Mouse (Mus musculus): Measurements from ENCODE around the gene Abhd6. TPM values are rescaled to one million over a fixed set of nuclear protein-coding genes. Genes with fewer than 3 reads are reported as not detected.

Gene Abhd6
- total and polyA plus RNA-seq, 3 experiments: not detected

GRCm38 (mm10) chr14:8063835-8064785 is 61.4 kb downstream of the Abhd6 start (continued):
- TF ChIP-seq SMC3 (IDR thresholded peaks at IDR 0.05; ENCODE audit: low read depth, low read length) (no peak), JUND (IDR thresholded peaks at IDR 0.05; ENCODE audit: low read depth, low read length) (no peak), UBTF (IDR thresholded peaks at IDR 0.05; ENCODE audit: borderline replicate concordance, insufficient read depth, low read depth, low read length) (no peak), GABPA (IDR thresholded peaks at IDR 0.05; ENCODE audit: low read depth, low read length) (no peak)

GRCm38 (mm10) chr14:8080165-8080679 is 77.5 kb downstream of the Abhd6 start, which contains the start of gene Rpp14:
TSS of gene Rpp14 (plus strand) at chr14:8080367.
- Histone ChIP-seq H3K9me3 (replicated peaks; ENCODE audit: insufficient read depth, low read length) (no peaks in the 10 kb centered on the region), H3K27me3 (ENCODE audit: control insufficient read depth in 1 of 2, insufficient read depth in 2 of 2, low read length in 2 of 2) (no peaks in the 10 kb centered on the region), H3K9ac (ENCODE audit: control insufficient read depth, low read depth, low read length, poor library complexity, severe bottlenecking) (peak within 1 kb of the TSS; percentile 74), H3K79me2 (ENCODE audit: control insufficient read depth, insufficient read depth, low read length, poor library complexity) (peaks cover 19% of the 10 kb centered on the region), H3K27ac (ENCODE audit: control insufficient read depth, low read depth, low read length) (peak within 1 kb of the TSS; percentile 77), H3K4me1 (ENCODE audit: control insufficient read depth in 1 of 2, insufficient read depth in 2 of 2, low read length in 2 of 2) (peaks cover 0 to 15% of the 10 kb centered on the region in 2 experiments; a peak in 2 of 4 replicates), H3K4me3 (ENCODE audit: control insufficient read depth in 1 of 2, insufficient read depth in 1 of 2, low read depth in 2 of 2, low read length in 2 of 2) (peak within 1 kb of the TSS; percentile 64 to 71), H3K36me3 (ENCODE audit: control insufficient read depth in 1 of 2, insufficient read depth in 2 of 2, low read length in 2 of 2) (peaks cover 5 to 14% of the 10 kb centered on the region in 2 experiments)
- peak; percentile 95 for DNase-seq (ENCODE audit: low read depth, low spot score)
- TF ChIP-seq MAZ (IDR thresholded peaks at IDR 0.05; ENCODE audit: low read depth, low read length) (peak; percentile 95), USF1 (IDR thresholded peaks at IDR 0.05; ENCODE audit: low read depth, low read length) (no peak), NRF1 (IDR thresholded peaks at IDR 0.05; ENCODE audit: insufficient read depth, low read depth, low read length, poor library complexity, severe bottlenecking) (peak; percentile 84), ETS1 (IDR thresholded peaks at IDR 0.05; ENCODE audit: low read depth, low read length) (peak; percentile 36; the same call in 1 of the 2 replicates), GABPA (IDR thresholded peaks at IDR 0.05; ENCODE audit: low read depth, low read length) (no peak), POLR2AphosphoS5 (IDR thresholded peaks at IDR 0.05; ENCODE audit: borderline replicate concordance, low read depth, low read length) (no peak), POLR2A (IDR thresholded peaks at IDR 0.05; ENCODE audit: control insufficient read depth in 1 of 2, insufficient read depth in 1 of 2, low read depth in 1 of 2, low read length in 2 of 2, poor library complexity in 1 of 2) (peak; percentile 72 to 87), SIN3A (IDR thresholded peaks at IDR 0.05; ENCODE audit: low read length) (peak; percentile 83), POLR2AphosphoS2 (IDR thresholded peaks at IDR 0.05; ENCODE audit: low read length) (no peak), CHD2 (IDR thresholded peaks at IDR 0.05; ENCODE audit: low read length) (no peak), MYB (IDR thresholded peaks at IDR 0.05; ENCODE audit: low read depth, low read length) (no peak), MAX (IDR thresholded peaks at IDR 0.05; ENCODE audit: low read length) (peak; percentile 70), MXI1 (IDR thresholded peaks at IDR 0.05; ENCODE audit: low read depth, low read length) (peak; percentile 72), RAD21 (IDR thresholded peaks at IDR 0.05; ENCODE audit: low read depth, low read length) (peak; percentile 38), NELFE (IDR thresholded peaks at IDR 0.05; ENCODE audit: low read depth, low read length) (peak; percentile 78), USF2 (IDR thresholded peaks at IDR 0.05; ENCODE audit: borderline replicate concordance in 1 of 2, insufficient read depth in 1 of 2, low read depth in 1 of 2, low read length in 2 of 2) (no peak), MYC (IDR thresholded peaks at IDR 0.05; ENCODE audit: low read depth, low read length) (peak; percentile 78; the same call in 1 of the 2 replicates), ELF1 (IDR thresholded peaks at IDR 0.05; ENCODE audit: low read depth, low read length) (peak; percentile 44), GATA1 (IDR thresholded peaks at IDR 0.05; ENCODE audit: low read depth, low read length) (0 out of 2 replicates have a peak, but pooled peaks have one; percentile 9), KAT2A (conservative IDR thresholded peaks at IDR 0.05; ENCODE audit: low read depth, low read length) (peak; percentile 64; the same call in 1 of the 2 replicates), ZMIZ1 (IDR thresholded peaks at IDR 0.05; ENCODE audit: low read depth, low read length) (no peak), ZNF384 (IDR thresholded peaks at IDR 0.05; ENCODE audit: low read depth, low read length) (no peak), E2F4 (IDR thresholded peaks at IDR 0.05; ENCODE audit: borderline replicate concordance, low read depth, low read length) (no peak), SMC3 (IDR thresholded peaks at IDR 0.05; ENCODE audit: low read depth, low read length) (peak; percentile 69), TBP (IDR thresholded peaks at IDR 0.05; ENCODE audit: low read depth, low read length) (peak; percentile 72; the same call in 1 of the 2 replicates), JUND (IDR thresholded peaks at IDR 0.05; ENCODE audit: low read depth, low read length) (no peak), TAL1 (IDR thresholded peaks at IDR 0.05; ENCODE audit: low read length) (no peak), CTCF (IDR thresholded peaks at IDR 0.05 in 2 of 3, conservative IDR thresholded peaks at IDR 0.05 in 1 of 3; ENCODE audit: control insufficient read depth in 1 of 3, insufficient read depth in 1 of 3, low read depth in 2 of 3, low read length in 3 of 3, poor library complexity in 1 of 3, severe bottlenecking in 1 of 3) (peak; percentile 88 to 95 (median 89)), ZKSCAN1 (IDR thresholded peaks at IDR 0.05; ENCODE audit: low read depth, low read length) (no peak), RCOR1 (IDR thresholded peaks at IDR 0.05; ENCODE audit: low read depth, low read length) (0 out of 2 replicates have a peak, but pooled peaks have one; percentile 11), MAFK (IDR thresholded peaks at IDR 0.05; ENCODE audit: borderline replicate concordance, low read depth, low read length) (no peak)
